Mouse (Mus musculus): Measurements from ENCODE around the gene Foxf2. TPM values are rescaled to one million over a fixed set of nuclear protein-coding genes. Genes with fewer than 3 reads are reported as not detected.

Gene Foxf2
- total RNA-seq, 2 experiments from 2014 or later: not detected

Small RNA genes within 50 kb of the gene (microRNA-seq; reads per million reads assigned to microRNA genes)
- gene Gm27516 (ENCODE audit: borderline replicate concordance in 2 of 2): 0 reads per million in 2 experiments

Other genes with a start within 250 kb of the Foxf2 start
- not detected for gene Foxq1, start 69.7 kb upstream of the Foxf2 start, total RNA-seq (2021)
- gene A530084C06Rik, start 66.5 kb upstream of the Foxf2 start, total RNA-seq (2021): not detected
- gene Foxc1, start 180.8 kb downstream of the Foxf2 start, total RNA-seq (2021): 1 to 10 TPM in 1 of 2 experiments, under 1 TPM in 1; 0.84 to 1.3 TPM

All from gastrocnemius, postnatal 25 days (tissue).